Mouse (Mus musculus) heart, postnatal 10 days (tissue): ENCODE data around the gene Zfp764. TPM values are rescaled to one million over a fixed set of nuclear protein-coding genes. Genes with fewer than 3 reads are reported as not detected.

Experiments used
- total RNA-seq, 2 experiments: library from RNA; stranded (reverse); gene quantifications; 2 replicates each; pipeline ENCODE4 v1.2.3; 2021

The Zfp764 gene
- total RNA-seq, 2 experiments from 2014 or later, result 4.7 TPM

Other genes starting within 250 kb of the Zfp764 start
- 10 to 100 TPM; 46.8 to 49.2 TPM for gene Cd2bp2, start 210.8 kb downstream of the Zfp764 start, total RNA-seq
- gene Tbc1d10b, start 198.4 kb downstream of the Zfp764 start, total RNA-seq, result 10 to 100 TPM; 35.3 to 37.2 TPM
- 1 to 10 TPM; 1.7 to 2.5 TPM for gene Mylpf, start 197.9 kb downstream of the Zfp764 start, total RNA-seq
- gene Zfp553, start 173.8 kb downstream of the Zfp764 start, total RNA-seq, result 1 to 10 TPM; 6.8 to 8.8 TPM
- gene Sept1, start 173.7 kb downstream of the Zfp764 start, total RNA-seq, result 10 to 100 TPM; 11.5 to 15.5 TPM
- 10 to 100 TPM; 14.3 to 15.9 TPM for gene Zfp771, start 162.5 kb downstream of the Zfp764 start, total RNA-seq
- 10 to 100 TPM; 45.2 to 48.5 TPM for gene Dctpp1, start 146.1 kb downstream of the Zfp764 start, total RNA-seq
- gene Sephs2, start 132.8 kb downstream of the Zfp764 start, total RNA-seq, result 10 to 100 TPM; 39.4 to 49.4 TPM
- 1 to 10 TPM; 2.8 to 3.7 TPM for gene Itgal, start 110.6 kb downstream of the Zfp764 start, total RNA-seq
- 10 to 100 TPM; 40.4 to 43.0 TPM for gene Zfp768, start 61.2 kb downstream of the Zfp764 start, total RNA-seq
- gene Zfp747, start 30.8 kb downstream of the Zfp764 start, total RNA-seq, result 1 to 10 TPM; 5.5 to 5.6 TPM
- 1 to 10 TPM; 2.9 to 3.2 TPM for gene 9130019O22Rik, start 19.7 kb downstream of the Zfp764 start, total RNA-seq
- gene E430018J23Rik, start 13.2 kb downstream of the Zfp764 start, total RNA-seq, result 1 to 10 TPM; 4.7 to 5.7 TPM
- gene Zfp688, start 15.2 kb upstream of the Zfp764 start, total RNA-seq, result 1 to 10 TPM; 3.8 to 6.2 TPM
- 1 to 10 TPM; 2.7 to 3.0 TPM for gene Zfp689, start 42.3 kb upstream of the Zfp764 start, total RNA-seq
- 10 to 100 TPM; 27.1 to 27.4 TPM for gene Prr14, start 52.8 kb upstream of the Zfp764 start, total RNA-seq
- 10 to 100 TPM; 41.6 to 42.1 TPM for gene Fbrs, start 72.4 kb upstream of the Zfp764 start, total RNA-seq
- gene Srcap, start 105.2 kb upstream of the Zfp764 start, total RNA-seq, result 10 to 100 TPM; 67.8 to 74.8 TPM
- gene Gm42715, start 112.8 kb upstream of the Zfp764 start, total RNA-seq, result 10 to 100 TPM; 14.1 to 14.3 TPM
- not detected for gene Tmem265, start 154.6 kb upstream of the Zfp764 start, total RNA-seq
- 10 to 100 TPM; 21.0 to 21.1 TPM for gene Phkg2, start 166.5 kb upstream of the Zfp764 start, total RNA-seq
- gene Ccdc189, start 181.8 kb upstream of the Zfp764 start, total RNA-seq, result 1 to 10 TPM; 7.3 to 8.7 TPM
- 10 to 100 TPM; 54.3 to 57.0 TPM for gene Rnf40, start 181.9 kb upstream of the Zfp764 start, total RNA-seq
- 10 to 100 TPM; 32.4 to 35.1 TPM for gene Zfp629, start 209.0 kb upstream of the Zfp764 start, total RNA-seq